Mouse (Mus musculus) heart, postnatal 0 days (tissue): Measurements from ENCODE around the gene Urm1.

Source experiments
- CTCF ChIP-seq: IDR thresholded peaks from 2 replicates; pipeline ENCODE4 v1.5.1; 2016; ENCODE audit warnings: antibody characterized with exemption, control low read depth, low read depth
- EP300 ChIP-seq: IDR thresholded peaks from 2 replicates; pipeline ENCODE4 v1.6.1; 2016; ENCODE audit warnings: antibody characterized with exemption, low read depth

DNA sequence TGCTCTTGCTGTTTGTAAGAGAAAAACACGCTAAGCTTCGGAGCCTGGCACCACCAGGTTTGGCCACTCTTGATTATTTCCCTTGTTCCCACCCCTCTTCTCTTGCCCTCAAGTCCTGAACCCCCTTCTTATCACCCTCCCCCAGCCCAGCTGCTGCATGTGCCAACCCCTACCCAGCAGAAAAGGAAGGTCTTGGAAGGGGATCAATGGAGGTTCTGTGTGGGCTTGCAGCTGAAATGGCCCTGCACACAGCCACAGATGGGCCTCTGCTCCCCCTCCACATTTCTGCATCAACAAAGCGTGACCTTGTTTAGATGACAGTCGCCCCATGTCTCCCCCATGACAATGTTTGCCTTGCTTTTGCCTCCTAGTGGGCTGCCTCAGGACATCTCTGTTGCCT, 11.2 kb downstream of the Urm1 start:
- TF ChIP-seq CTCF, result no peak
- TF ChIP-seq EP300, result no peak
